Mouse (Mus musculus): ENCODE results near the gene Dnase1l3.

Gene Dnase1l3

GRCm38 (mm10) chr14:7937052-7937630 is 57.2 kb downstream of the Dnase1l3 start:
- no peak for DNase-seq (ENCODE audit: low spot score in 2 of 2)

GRCm38 (mm10) chr14:7934166-7934565 is 60.2 kb downstream of the Dnase1l3 start:
- DNase-seq (ENCODE audit: low spot score in 2 of 2), result no peak

- no peak for DNase-seq (ENCODE audit: low spot score in 2 of 2)
Observed at GRCm38 (mm10) chr14:7932151-7932550, 62.2 kb downstream of the Dnase1l3 start.

GRCm38 (mm10) chr14:7929029-7929428 is 65.3 kb downstream of the Dnase1l3 start:
- DNase-seq (ENCODE audit: low spot score in 2 of 2), result no peak

- no peak for DNase-seq (ENCODE audit: low spot score in 2 of 2)
Observed at GRCm38 (mm10) chr14:7928362-7928761, 66.0 kb downstream of the Dnase1l3 start.

- no peak for DNase-seq (ENCODE audit: low spot score in 2 of 2)
Observed at GRCm38 (mm10) chr14:7923635-7924034, 70.7 kb downstream of the Dnase1l3 start.

- no peak for DNase-seq (ENCODE audit: low spot score in 2 of 2)
Observed at GRCm38 (mm10) chr14:7921459-7921858, 72.9 kb downstream of the Dnase1l3 start.

GRCm38 (mm10) chr14:7919921-7920320 is 74.5 kb downstream of the Dnase1l3 start:
- DNase-seq (ENCODE audit: low spot score in 2 of 2), result no peak

GRCm38 (mm10) chr14:7919309-7919708 is 75.1 kb downstream of the Dnase1l3 start:
- no peak for DNase-seq (ENCODE audit: low spot score in 2 of 2)

- DNase-seq (ENCODE audit: low spot score in 2 of 2), result no peak
Observed at GRCm38 (mm10) chr14:7918150-7918991, 76.0 kb downstream of the Dnase1l3 start.
